Mouse (Mus musculus): ENCODE data around the gene Kmt2e.

Gene Kmt2e

DNA sequence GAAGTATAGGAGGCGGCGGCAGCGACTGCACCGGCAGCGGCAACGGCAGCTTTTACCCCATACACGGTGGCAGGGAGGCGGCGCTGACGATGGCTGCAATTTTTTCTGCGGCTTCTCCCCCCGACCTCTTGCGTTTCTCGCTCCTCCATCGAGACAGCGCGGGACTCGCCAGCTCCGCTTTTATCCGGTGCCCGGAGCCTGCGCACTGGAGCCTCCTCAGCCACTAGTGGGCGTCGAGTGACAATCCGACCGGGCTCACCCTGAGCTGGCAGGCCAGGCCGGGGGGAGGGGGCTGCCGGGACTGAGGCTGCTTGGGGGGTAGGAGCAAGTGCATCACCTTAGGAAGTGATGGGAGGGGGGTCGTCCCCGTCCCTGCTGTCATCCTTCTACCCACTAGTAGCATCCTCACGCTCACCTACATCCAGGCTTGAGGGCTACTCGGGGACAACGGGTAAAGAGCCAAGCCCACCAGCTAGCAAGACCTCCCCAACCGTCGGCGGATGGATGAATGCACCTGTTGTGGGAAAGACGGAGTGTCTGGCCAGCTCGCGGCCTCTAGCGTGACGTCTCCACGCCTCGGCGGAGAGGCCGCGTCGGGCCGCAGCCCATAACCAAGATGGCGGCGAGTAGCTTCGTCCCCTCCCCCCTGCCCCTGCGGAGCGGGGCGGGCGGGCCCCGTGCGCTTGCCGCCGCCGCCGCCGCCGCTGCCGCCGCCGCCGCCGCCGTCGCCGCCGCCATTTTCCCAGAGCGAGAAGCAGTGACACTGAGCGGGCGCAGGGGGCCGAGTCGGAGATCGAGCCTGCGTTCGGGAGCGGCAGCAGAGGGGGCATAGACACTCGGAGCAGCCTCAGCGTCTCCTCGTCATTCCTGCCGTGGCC lies at the start of gene Kmt2e:
TSS of gene Kmt2e (plus strand) at position 722 of the 878 bp plus-strand sequence.
- peak; percentile 96 for DNase-seq (ENCODE audit: low read depth)

DNA sequence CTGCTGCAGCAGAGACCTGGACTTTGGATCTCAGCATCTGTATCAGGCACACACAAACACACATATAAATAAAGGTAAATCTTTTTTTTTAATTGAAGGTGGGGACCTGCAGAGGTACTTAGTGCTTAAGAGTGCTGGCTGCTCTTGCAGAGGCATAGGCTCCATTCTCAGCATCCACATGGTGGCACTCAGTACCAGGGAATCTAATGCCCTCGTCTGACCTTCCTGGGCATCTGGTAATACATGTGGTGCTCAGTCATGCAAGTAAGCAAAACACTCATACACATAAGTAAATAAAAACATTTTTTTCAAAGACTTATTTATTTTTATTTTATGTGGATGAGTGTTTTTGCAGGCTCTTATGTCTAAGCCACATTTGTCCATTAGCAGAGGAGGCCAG lies 49.1 kb upstream of the Kmt2e start:
- peak; percentile 56 for DNase-seq (ENCODE audit: low read depth)

DNA sequence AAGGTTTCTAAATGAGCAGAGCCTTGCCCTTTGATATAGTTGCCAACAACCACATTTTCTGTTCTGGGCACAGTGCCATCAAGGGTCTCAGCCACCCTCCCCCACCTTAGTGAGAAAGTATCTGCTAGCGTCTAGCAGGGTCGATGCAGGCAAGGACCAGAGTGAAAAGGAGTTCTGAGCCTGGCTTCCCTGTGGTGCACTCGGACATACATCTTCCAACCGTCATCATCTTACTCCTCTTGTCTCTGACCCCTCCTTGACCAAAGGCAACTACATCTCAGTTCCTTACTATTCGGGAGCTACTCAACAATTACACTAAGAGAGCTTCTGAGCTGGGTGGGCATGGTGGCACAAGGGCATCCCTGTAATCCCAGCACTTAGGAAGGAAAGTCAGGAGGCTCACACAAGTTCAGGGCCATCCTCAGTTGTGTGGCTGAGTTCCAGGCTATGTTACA lies 48.5 kb upstream of the Kmt2e start:
- DNase-seq (ENCODE audit: low read depth), result peak; percentile 62

DNA sequence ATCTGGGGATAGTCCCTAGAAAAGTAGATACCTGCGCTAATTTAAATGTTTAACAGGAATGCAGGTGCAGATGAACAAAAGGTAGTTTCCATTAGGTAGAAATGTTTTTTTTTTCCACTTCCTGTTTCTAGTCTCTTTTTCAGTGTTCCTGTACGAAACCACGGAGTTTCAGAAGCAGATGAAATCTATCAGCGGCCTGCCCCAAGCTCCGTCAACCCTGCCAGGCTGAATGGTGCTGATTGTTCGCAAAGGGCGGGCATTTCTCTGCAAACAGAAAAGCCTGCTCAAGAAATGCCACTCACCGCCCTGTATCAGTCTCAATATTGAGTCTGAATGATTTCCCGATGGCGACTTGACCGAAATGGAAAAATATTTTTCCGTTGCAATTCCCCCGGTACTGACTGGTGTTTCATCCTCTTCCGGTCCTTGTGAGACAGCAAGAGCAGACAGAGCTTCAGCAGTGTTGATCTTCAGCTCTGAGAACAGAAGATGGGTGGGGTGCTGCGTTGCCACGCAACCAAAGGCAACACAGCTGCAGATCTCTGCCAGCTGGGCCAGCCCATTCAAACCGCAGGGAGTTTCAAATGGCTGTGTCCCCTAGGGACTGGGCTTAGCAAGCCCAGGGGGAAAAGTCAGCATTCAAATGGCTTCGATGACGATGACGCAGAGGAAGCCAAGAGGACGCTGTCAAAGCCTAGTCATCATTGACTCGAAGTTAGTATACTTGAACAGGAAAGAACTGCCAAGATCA lies 47.5 kb upstream of the Kmt2e start:
- DNase-seq (ENCODE audit: low read depth), result peak; percentile 98

DNA sequence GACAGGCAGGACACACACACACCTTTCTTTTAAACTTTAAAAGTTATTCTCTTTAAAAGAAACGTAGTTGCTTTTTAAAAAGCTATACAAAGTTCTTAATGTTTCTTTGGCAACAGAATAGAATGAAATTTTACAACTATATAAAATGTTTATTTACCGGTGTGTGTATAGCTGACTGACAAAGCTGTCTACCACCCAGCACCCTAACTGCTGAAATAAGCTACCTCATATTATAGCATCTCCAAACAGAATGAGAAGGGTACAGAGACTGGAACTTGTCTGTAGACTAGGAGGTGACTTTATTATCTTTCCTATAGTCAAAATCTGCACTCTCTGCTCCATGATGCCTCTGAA lies 47.0 kb upstream of the Kmt2e start:
- no peak for DNase-seq (ENCODE audit: low read depth)

DNA sequence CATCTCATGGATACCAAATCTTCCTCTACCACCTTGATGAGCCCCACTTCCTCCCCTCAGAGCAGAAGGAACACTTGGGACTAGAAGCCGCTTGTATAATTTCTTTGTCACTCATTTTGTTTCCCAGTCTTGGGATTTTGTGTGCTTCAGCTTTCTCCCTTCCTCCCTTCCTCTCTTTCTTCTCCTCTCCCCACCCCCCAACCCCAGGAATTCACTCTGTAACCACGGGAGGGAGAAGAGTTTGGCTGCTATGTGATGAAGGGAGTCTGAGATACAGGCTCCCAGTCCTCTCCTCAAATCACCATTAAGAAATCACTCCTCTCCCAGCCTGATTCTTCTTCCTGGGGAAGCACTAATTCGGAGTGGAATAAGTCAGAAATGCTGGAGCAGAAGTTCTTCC lies 46.1 kb upstream of the Kmt2e start:
- no peak for DNase-seq (ENCODE audit: low read depth)

DNA sequence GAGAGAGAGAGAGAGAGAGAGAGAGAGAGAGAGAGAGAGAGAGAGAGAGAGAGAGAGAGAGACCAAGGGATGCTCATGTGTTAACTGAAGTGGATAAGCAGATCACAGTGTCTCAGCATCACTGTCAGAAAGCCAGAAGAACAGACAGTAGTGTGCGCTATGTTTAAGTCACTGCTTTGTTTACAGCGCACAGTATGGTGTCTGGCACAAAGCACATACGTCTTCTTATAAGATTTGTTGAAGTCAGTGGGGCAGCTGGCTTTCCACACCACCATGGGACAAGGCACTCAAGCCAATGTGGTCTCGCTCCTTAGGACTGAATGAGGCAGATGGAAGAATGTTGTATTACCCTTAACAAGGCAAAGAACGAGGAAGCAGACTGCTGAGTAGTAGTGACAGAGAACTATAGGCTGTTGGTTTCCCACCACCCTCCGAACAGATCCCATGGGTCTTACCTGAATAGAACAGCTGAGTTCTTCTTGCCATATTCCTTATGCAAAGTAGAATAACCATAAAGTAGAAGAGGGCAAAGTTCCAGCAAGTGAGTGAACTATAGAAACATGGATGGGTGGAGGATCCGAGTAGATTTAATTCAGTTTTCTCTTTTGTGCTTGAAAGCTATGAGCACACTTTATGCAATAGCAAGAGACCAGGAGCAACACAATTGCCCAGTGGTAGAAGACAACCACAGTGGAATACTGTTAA lies 44.5 kb upstream of the Kmt2e start:
- DNase-seq (ENCODE audit: low read depth), result no peak

DNA sequence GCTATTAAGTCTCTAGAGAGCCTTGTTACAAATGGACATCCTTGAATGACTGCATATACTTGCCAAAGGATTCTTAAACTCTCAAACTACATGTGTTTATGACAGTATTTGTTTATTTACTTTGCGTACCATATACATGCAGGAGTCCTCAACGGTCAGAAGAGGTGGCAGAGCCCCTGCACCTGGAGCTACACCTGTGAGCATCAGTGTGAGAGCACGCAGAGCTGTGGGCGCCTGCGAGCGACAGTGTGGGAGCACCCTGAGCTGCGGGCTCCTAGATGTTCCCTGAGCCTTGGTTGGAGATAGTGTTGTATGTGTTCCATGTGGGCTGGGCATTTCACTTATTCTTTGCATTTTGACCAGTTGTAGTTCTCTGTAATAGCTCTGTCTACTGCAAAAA lies 42.5 kb upstream of the Kmt2e start:
- DNase-seq (ENCODE audit: low read depth), result no peak

DNA sequence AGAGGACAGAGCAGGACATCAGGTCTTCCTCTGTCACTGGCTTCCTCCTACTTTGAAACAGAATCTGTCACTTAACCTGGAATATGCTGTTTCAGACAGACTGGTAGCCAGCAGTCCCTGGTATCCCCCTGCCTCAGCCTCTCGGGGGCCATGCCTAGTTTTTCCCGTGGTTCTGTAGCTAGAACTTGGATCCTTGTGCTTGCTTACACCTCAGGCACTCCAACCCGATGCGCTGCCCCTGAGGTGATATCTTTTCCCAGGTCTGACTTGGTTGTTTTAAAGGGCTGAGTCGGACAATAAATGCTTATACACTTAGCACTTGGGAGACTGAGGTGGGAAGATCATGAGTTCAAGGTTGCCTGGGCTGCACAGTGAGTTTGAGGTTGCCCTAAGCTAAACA lies 40.4 kb upstream of the Kmt2e start:
- no peak for DNase-seq (ENCODE audit: low read depth)

DNA sequence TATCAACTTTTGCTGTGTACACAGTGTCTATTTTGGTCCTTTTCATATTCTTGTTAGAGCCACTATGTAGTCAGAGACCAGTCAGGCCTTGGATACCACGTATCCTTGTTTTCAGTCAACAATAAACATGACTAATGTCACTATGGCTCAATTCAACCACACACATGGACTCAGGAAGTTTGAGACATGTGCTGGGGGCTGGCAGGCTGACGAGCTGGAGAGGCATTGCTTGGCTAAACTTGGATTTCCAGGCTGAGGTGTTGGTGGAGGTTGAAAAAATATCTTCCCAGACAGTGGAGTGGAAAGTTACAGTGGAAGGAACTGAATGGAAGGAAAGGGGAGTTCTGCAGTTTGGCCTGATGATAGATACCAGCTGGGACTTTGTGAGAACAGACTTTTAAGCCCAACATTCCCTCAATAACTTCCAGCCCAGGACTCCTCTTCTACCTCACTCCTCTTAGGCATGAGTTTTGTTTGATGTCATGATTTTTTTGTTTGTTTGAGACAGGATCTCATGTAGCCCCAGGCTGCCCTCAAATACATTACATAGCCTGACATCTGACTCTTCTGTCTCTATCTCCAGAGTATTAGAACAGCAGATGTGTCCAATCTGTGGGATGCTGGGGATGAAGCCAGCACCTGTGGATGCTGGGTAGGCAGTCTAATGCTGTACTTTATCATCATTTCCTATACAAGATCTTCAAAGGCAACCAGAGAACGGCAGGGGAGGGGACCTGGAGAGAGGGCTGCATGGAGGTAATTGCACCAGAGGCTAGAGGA lies 39.7 kb upstream of the Kmt2e start:
- DNase-seq (ENCODE audit: low read depth), result peak; percentile 27

DNA sequence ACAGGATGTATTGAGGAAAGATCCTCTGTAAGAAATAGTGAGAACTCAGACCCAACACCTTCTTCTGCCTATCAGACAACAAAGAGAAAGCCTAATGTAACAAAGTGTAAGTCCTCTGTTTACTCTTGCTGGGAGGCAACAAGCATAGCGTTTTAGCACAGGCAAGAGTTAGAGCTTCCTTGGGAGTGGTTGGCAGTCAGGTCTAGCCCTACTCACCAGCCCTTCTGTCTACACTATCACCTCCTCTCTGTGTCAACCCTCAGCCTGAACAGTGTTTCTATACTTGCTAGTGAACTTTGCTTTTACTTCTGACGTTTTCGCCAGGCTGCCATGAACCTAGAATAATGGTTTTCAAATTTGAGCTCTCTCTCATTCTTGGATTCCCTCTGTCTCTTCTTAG lies 38.5 kb upstream of the Kmt2e start:
- no peak for DNase-seq (ENCODE audit: low read depth)

DNA sequence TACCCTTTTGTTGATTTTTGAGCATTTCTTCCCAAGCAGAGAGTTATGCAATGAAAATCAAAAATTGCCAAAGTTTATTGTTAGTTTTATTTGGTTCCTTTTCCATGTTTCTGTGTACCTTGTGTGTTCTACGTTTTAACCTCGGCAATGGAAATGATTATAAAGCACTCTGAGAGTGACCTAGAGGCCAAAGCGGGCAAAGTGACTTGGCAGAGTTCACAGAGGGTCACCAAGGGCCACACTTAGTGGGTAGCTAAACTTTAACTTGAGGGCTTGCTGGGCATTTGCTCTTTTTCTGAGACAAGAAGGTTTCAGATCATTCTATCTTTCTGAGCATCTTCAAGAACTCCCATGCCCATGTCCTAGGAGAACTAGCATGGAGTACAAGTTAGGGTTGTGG lies 37.5 kb upstream of the Kmt2e start:
- no peak for DNase-seq (ENCODE audit: low read depth)

DNA sequence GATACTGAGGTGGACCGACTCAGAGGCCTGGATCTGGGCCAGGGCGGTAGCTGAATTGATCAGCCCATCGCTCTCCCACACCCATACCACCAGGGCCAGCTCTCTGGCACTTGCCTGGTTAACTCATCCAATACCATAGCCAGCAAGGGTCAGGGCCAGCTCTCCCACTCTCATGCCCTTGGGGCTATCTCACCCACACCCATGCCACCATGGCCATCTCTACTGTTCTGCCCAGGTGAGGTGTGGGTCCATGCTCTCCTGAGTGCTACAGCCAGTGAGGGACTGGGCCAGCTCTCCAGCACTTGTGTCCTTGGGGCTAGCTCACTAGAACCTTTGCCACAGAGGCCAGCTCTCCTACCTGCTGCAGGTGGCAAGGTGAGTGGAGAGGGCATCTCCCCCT lies 34.1 kb upstream of the Kmt2e start:
- no peak for DNase-seq (ENCODE audit: low read depth)

DNA sequence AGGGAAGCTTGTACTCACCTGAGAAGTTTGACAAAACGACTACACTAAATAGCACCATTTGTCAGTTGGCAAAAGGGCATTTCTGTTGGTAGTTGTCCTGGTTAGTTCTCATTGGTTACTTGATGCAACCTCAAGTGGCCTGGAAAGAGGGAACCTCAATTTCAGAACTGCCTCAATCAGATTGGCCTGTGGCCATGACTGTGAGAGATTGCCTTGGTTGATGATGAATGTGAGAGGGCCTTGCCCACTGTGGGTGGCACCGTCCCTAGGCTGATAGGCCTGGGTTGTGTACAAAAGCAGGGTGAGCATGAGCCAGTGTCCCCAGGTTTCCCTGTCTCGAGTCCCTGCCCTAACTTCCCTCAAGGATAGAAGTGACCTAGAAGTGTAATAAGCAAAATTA lies 33.4 kb upstream of the Kmt2e start:
- no peak for DNase-seq (ENCODE audit: low read depth)

DNA sequence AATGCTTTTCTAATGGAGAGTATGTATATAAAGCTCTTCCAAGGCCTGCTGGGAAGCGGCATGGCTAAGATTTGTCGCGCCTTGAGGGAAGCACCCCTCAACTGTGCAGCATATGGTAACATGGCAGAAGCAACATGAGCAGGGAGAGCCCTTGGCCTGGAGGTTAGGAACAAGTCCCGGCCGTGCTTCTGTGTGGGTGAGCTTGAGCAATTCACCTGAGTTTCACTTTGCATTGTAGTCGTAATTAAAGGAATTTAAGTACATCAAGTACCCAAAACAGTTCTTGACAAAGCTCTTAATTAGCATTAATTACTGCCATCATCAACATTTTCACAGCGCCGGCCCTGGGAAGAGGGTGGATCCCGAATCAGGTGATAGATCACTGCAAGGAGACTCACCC lies 32.9 kb upstream of the Kmt2e start:
- no peak for DNase-seq (ENCODE audit: low read depth)

DNA sequence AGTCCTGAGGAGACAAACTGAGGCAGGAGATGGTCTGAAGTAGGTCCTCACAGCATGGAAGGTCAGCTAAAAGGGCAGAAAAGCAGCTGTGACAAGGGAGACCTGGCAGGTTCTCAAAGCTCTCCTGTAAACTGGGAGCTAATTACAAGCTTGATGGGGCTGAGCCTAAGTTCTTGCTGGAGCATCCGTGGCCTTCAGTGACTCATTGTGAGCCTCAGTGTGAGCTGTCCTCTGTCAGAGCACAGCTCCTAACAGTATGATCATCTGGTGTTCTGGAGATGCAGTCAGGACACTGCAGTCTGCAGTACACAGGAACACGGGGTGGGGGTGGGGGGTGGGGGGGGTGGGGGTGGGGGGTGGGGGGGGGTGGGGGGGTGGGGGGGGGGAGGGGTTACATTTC lies 32.2 kb upstream of the Kmt2e start:
- DNase-seq (ENCODE audit: low read depth), result no peak

DNA sequence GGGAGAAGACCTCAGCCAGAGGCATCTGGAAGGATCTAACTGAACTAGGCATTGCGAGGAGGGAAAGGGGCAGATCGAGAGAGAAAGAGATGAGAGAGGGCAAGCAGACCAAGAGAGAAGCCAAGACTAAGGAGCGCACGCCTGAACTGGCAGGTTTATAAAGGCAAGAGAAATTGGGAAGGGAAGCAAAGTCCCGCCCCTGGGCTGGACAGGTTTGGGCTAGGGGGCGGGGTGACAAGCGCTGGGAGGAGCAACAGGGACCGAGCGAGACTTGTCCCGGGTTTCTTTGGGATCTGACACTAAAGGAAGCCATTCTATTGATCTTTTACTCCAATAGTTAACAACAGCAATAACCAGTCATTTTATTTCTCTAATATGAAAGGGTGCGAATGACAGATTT lies 31.1 kb upstream of the Kmt2e start:
- DNase-seq (ENCODE audit: low read depth), result no peak

DNA sequence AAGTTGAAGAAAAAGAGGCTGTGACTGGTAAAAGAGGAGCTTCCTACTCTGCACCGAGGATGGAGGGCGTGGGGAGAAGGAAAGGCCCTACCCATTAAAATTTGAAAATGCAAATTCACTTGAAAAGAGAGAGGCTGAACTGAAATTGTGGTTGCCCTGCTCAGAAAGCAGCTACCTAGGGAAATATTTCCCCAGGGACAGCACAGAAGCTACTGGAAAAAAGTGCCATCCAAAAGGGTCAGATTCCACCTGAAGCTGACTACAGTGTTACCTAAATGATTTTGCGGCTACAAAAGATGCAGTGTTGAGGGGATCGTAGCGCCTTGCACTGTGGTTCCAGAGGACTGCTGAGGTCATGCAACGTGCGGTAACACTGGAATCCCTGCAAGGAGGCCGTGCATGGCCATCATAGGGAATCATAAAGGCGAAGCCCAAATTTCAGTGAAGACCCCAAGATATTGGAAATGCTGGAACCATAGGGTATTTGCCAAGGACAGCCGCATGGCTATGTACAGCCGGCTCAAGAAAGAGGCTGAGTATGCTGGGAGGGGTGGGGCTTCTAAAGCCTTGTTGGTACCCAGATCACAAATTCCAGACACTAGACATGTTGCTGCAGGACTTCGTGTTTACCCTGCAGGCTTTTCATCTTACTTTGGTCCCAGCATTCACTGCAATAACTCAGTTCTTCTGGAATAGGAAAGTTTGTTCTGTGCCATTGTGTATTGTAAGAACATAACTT lies 28.4 kb upstream of the Kmt2e start:
- no peak for DNase-seq (ENCODE audit: low read depth)

DNA sequence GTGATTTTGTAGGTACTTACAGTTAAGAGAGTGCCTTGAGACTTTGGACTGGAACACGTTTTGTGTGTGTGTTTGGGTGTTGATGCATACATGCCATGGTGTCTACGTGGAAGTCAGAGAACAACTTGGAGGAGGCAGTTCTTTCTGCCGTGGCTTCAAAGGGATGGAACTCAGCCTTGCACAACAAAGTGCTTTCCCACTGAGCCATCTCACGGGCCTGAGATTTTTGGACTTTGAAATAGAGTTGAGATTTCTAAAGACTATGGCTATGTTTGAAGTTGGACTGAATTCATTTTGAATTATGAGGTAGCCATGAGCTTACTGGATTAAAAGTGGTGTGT lies 27.9 kb upstream of the Kmt2e start:
- no peak for DNase-seq (ENCODE audit: low read depth)

DNA sequence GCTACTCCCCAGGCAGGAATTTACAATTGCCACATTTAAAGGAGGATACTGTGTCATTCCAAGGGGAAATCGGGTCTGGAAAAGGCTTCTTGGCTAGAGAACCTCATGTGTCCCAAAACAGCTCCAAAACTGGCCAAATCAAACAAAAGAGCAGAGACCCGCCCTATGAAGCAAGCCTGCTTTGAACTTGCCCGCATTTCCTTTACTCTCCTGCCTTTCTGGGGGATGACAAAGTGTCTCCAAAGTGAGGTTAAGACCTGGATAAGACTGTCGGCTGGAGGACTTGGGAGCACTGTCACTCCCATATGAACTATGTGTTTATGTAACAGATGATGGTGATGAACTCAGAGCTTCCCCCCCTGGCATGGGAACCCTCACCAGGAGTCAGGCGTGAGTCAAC lies 26.1 kb upstream of the Kmt2e start:
- no peak for DNase-seq (ENCODE audit: low read depth)

DNA sequence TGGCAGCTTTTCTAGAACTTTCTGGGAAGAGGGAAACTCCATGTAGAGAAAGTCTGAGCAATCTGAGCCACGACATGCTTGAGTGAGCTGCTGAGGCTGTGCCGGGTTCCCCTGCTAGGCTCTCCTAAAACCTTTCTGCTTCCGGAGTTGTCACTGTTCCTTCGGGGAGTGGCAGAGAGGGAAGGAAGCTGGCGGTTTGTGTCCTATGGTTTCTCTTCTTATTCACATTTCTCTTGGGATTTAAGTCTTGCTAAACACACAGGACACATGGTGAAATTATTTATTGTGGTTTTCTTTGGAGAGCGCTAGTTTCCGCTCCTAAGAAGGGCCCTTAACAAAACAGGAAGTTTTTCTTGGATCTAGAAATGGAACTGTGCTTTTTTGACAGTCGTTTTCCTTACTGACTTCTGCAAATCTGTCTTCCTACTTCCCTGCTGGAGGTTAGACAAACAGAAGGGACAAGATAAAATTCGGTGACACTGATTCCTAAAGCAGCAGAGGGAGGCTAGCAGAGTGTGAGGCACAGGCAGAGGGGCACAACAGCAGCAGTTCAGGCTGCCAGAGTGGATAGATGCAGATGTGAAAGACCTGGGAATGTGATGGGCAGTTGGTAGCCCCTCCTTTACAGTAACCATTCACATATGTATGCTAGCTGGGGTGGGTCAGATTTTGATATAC lies 24.1 kb upstream of the Kmt2e start:
- no peak for DNase-seq (ENCODE audit: low read depth)
